Mouse (Mus musculus): Measurements from ENCODE around the gene Traf4. TPM values are rescaled to one million over a fixed set of nuclear protein-coding genes. Genes with fewer than 3 reads are reported as not detected.

The Traf4 gene
- polyA plus RNA-seq, 2 experiments = 17.1 to 35.1 TPM

- Histone ChIP-seq H3K9ac (replicated peaks) (no peak overlapping the region), H3K4me2 (ENCODE audit: low read depth) (no peak overlapping the region), H3K4me1 (replicated peaks; ENCODE audit: control insufficient read depth in 2 of 2, insufficient read depth in 2 of 2, low read length in 1 of 2) (peaks cover 36 to 50% of the 10 kb centered on the region in 2 experiments), H3K9me3 (ENCODE audit: control insufficient read depth, low read length) (no peaks in the 10 kb centered on the region), H3K36me3 (replicated peaks; ENCODE audit: control insufficient read depth, insufficient read depth, low read depth) (no peaks in the 10 kb centered on the region), H3K27ac (no peak overlapping the region), H3K4me3 (ENCODE audit: insufficient read depth in 1 of 2, low read depth in 2 of 2, low read length in 2 of 2) (no peak overlapping the region), H3K27me3 (ENCODE audit: control insufficient read depth, insufficient read depth, low read length) (no peaks in the 10 kb centered on the region)
- DNase-seq (ENCODE audit: low read depth in 3 of 3, low spot score in 3 of 3) (no peak), ATAC-seq (ENCODE audit: insufficient read depth) (no peak)
- TF ChIP-seq CTCF (IDR thresholded peaks at IDR 0.05; ENCODE audit: low read depth) (no peak), EP300 (IDR thresholded peaks at IDR 0.05; ENCODE audit: low read depth) (no peak)
Observed at GRCm38 (mm10) chr11:78123782-78124181, 41.6 kb downstream of the Traf4 start.

- Histone ChIP-seq H3K27me3 (ENCODE audit: control insufficient read depth, insufficient read depth, low read length) (no peaks in the 10 kb centered on the region), H3K36me3 (replicated peaks; ENCODE audit: control insufficient read depth, insufficient read depth, low read depth) (no peaks in the 10 kb centered on the region), H3K4me3 (ENCODE audit: insufficient read depth in 1 of 2, low read depth in 2 of 2, low read length in 2 of 2) (no peak overlapping the region), H3K9ac (replicated peaks) (no peak overlapping the region), H3K4me2 (ENCODE audit: low read depth) (no peak overlapping the region), H3K27ac (no peak overlapping the region), H3K9me3 (ENCODE audit: control insufficient read depth, low read length) (no peaks in the 10 kb centered on the region), H3K4me1 (replicated peaks; ENCODE audit: control insufficient read depth in 2 of 2, insufficient read depth in 2 of 2, low read length in 1 of 2) (peaks cover 39 to 54% of the 10 kb centered on the region in 2 experiments)
- 38% methylated on average over 4 of the region's 4 CpGs for WGBS (ENCODE audit: insufficient replicate concordance)
- ATAC-seq (ENCODE audit: insufficient read depth) = no peak
- peak; percentile 49; the same call in 1 of the 2 replicates for TF ChIP-seq EP300 (IDR thresholded peaks at IDR 0.05; ENCODE audit: low read depth)
- TF ChIP-seq CTCF (IDR thresholded peaks at IDR 0.05; ENCODE audit: low read depth) = no peak
- no peak for DNase-seq (ENCODE audit: low read depth in 3 of 3, low spot score in 3 of 3)
Observed at GRCm38 (mm10) chr11:78122815-78123214, 42.6 kb downstream of the Traf4 start.

GRCm38 (mm10) chr11:78121176-78121575 lies 44.2 kb downstream of the Traf4 start:
- no peak for ATAC-seq (ENCODE audit: insufficient read depth)
- no peak for DNase-seq (ENCODE audit: low read depth in 3 of 3, low spot score in 3 of 3)
- no peak for TF ChIP-seq EP300 (IDR thresholded peaks at IDR 0.05; ENCODE audit: low read depth)
- no peak for TF ChIP-seq CTCF (IDR thresholded peaks at IDR 0.05; ENCODE audit: low read depth)
- no peak overlapping the region for H3K4me3 ChIP-seq (ENCODE audit: insufficient read depth in 1 of 2, low read depth in 2 of 2, low read length in 2 of 2)
- H3K4me2 ChIP-seq (ENCODE audit: low read depth) = no peak overlapping the region
- H3K27me3 ChIP-seq (ENCODE audit: control insufficient read depth, insufficient read depth, low read length) = no peaks in the 10 kb centered on the region
- 68% methylated on average over 5 of the region's 5 CpGs for WGBS (ENCODE audit: insufficient replicate concordance)
- H3K36me3 ChIP-seq (replicated peaks; ENCODE audit: control insufficient read depth, insufficient read depth, low read depth) = no peaks in the 10 kb centered on the region
- H3K9me3 ChIP-seq (ENCODE audit: control insufficient read depth, low read length) = no peaks in the 10 kb centered on the region
- no peak overlapping the region for H3K27ac ChIP-seq
- H3K9ac ChIP-seq (replicated peaks) = no peak overlapping the region
- H3K4me1 ChIP-seq (replicated peaks; ENCODE audit: control insufficient read depth in 2 of 2, insufficient read depth in 2 of 2, low read length in 1 of 2) = peaks cover 50 to 51% of the 10 kb centered on the region in 2 experiments

GRCm38 (mm10) chr11:78119898-78120297 lies 45.5 kb downstream of the Traf4 start:
- Histone ChIP-seq H3K9ac (replicated peaks) (peak overlapping the region; percentile 40), H3K4me3 (ENCODE audit: insufficient read depth in 1 of 2, low read depth in 2 of 2, low read length in 2 of 2) (no peak overlapping the region), H3K9me3 (ENCODE audit: control insufficient read depth, low read length) (no peaks in the 10 kb centered on the region), H3K4me1 (replicated peaks; ENCODE audit: control insufficient read depth in 2 of 2, insufficient read depth in 2 of 2, low read length in 1 of 2) (peaks cover 43 to 45% of the 10 kb centered on the region in 2 experiments), H3K27me3 (ENCODE audit: control insufficient read depth, insufficient read depth, low read length) (no peaks in the 10 kb centered on the region), H3K36me3 (replicated peaks; ENCODE audit: control insufficient read depth, insufficient read depth, low read depth) (no peaks in the 10 kb centered on the region), H3K4me2 (ENCODE audit: low read depth) (peak overlapping the region; percentile 34), H3K27ac (peak overlapping the region; percentile 17; the same call in 1 of the 2 replicates)
- ATAC-seq (ENCODE audit: insufficient read depth) (no peak), DNase-seq (ENCODE audit: low read depth in 3 of 3, low spot score in 3 of 3) (no peak)
- TF ChIP-seq EP300 (IDR thresholded peaks at IDR 0.05; ENCODE audit: low read depth) (no peak), CTCF (IDR thresholded peaks at IDR 0.05; ENCODE audit: low read depth) (no peak)
- 13% methylated on average over 8 of the region's 8 CpGs for WGBS (ENCODE audit: insufficient replicate concordance)

- Histone ChIP-seq H3K4me1 (replicated peaks; ENCODE audit: control insufficient read depth in 2 of 2, insufficient read depth in 2 of 2, low read length in 1 of 2) (peaks cover 43 to 48% of the 10 kb centered on the region in 2 experiments), H3K27ac (no peak overlapping the region)
- no peak for DNase-seq (ENCODE audit: low read depth in 3 of 3, low spot score in 3 of 3)
Observed at GRCm38 (mm10) chr11:78118467-78118866, 46.9 kb downstream of the Traf4 start.

More at GRCm38 (mm10) chr11:78118467-78118866, 46.9 kb downstream of the Traf4 start:
- H3K9ac ChIP-seq (replicated peaks) = no peak overlapping the region
- TF ChIP-seq CTCF (IDR thresholded peaks at IDR 0.05; ENCODE audit: low read depth) (no peak), EP300 (IDR thresholded peaks at IDR 0.05; ENCODE audit: low read depth) (no peak)
- no peak for ATAC-seq (ENCODE audit: insufficient read depth)
- no peak overlapping the region for H3K4me2 ChIP-seq (ENCODE audit: low read depth)
- no peaks in the 10 kb centered on the region for H3K27me3 ChIP-seq (ENCODE audit: control insufficient read depth, insufficient read depth, low read length)
- no peaks in the 10 kb centered on the region for H3K9me3 ChIP-seq (ENCODE audit: control insufficient read depth, low read length)
- H3K4me3 ChIP-seq (ENCODE audit: insufficient read depth in 1 of 2, low read depth in 2 of 2, low read length in 2 of 2) = no peak overlapping the region
- no peaks in the 10 kb centered on the region for H3K36me3 ChIP-seq (replicated peaks; ENCODE audit: control insufficient read depth, insufficient read depth, low read depth)

All from liver, embryonic 14.5 days (tissue).